Mouse (Mus musculus): Measurements from ENCODE around the gene Eng.

- TF ChIP-seq POLR2A (IDR thresholded peaks at IDR 0.05; ENCODE audit: borderline replicate concordance, low read depth, low read length), result no peak
- no peak for TF ChIP-seq CTCF (IDR thresholded peaks at IDR 0.05; ENCODE audit: low read depth, low read length)
Observed at GRCm38 (mm10) chr2:32620682-32621516, 25.5 kb upstream of the Eng start.
